Mouse (Mus musculus) intestine, embryonic 15.5 days (tissue): Measurements from ENCODE around the gene Tmem178b. TPM values are rescaled to one million over a fixed set of nuclear protein-coding genes. Genes with fewer than 3 reads are reported as not detected.

Experiments used
- ATAC-seq: fragments of 200-750 bp; cut with Nextera tagmentation; 2 replicates; pipeline ENCODE4 v1.8.0; 2017; ENCODE audit warnings: moderate TSS enrichment, moderate library complexity
- H3K27ac ChIP-seq: fragments of 300-500 bp; sonication (generic); 2 replicates; pipeline ENCODE4 v1.5.1; 2015; ENCODE audit warnings: mild to moderate bottlenecking, inconsistent platforms
- H3K27me3 ChIP-seq: fragments of 300-500 bp; sonication (generic); replicated peaks from 2 replicates; pipeline ENCODE4 v1.6.1; 2015; ENCODE audit warnings: inconsistent platforms
- H3K36me3 ChIP-seq: fragments of 300-500 bp; sonication (generic); 2 replicates; pipeline ENCODE4 v1.6.1; 2015; ENCODE audit warnings: inconsistent platforms
- H3K4me1 ChIP-seq: fragments of 300-500 bp; sonication (generic); replicated peaks from 2 replicates; pipeline ENCODE4 v1.6.1; 2015; ENCODE audit warnings: inconsistent platforms
- H3K4me2 ChIP-seq: fragments of 300-500 bp; sonication (generic); replicated peaks from 2 replicates; pipeline ENCODE4 v1.6.1; 2015; ENCODE audit warnings: mild to moderate bottlenecking, inconsistent platforms
- H3K4me3 ChIP-seq: fragments of 300-500 bp; sonication (generic); replicated peaks from 2 replicates; pipeline ENCODE4 v1.5.1; 2015; ENCODE audit warnings: inconsistent platforms
- H3K9ac ChIP-seq: fragments of 300-500 bp; sonication (generic); 2 replicates; pipeline ENCODE4 v1.6.1; 2015; ENCODE audit warnings: inconsistent platforms
- H3K9me3 ChIP-seq: fragments of 300-500 bp; sonication (generic); 2 replicates; pipeline ENCODE4 v1.6.1; 2016; ENCODE audit warnings: inconsistent platforms
- WGBS: fragments of 180-500 bp; shearing (Covaris S2); methylation state at CpG from one replicate; pipeline ENCODE4 v1.1.7; 2015; 5-methylcytosine and 5-hydroxymethylcytosine counted together
- polyA plus RNA-seq: library from polyadenylated mRNA; unstranded; fragments of >200 nt; fragmentation: Nextera tagmentation; extraction: Ambion mirVana; gene quantifications from 2 replicates; pipeline ENCODE4 v1.2.1, GENCODE M21; 2015

Tmem178b gene
- polyA plus RNA-seq, 1 experiment from 2014 or later, result 0.68 TPM

DNA sequence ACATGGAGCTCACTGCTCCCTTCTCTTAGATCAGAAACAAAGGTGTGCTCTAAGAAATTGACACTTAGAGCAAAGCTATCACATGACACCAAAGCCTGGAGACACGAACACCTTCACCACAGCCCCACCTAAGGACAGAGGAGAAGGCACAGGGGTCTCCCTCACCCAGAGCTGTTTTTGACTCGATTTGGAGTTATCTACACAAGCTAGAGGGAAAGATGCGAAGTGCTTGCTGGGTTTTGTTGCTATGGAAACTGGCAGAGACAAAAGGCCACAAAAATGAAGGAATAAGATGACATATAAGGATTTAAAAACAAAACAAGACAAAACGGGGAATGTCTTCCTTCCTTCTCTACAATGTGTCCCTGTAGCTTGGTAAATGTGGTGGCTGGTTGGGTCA is 248.4 kb downstream of the Tmem178b start:
- H3K36me3 ChIP-seq, result no peaks in the 10 kb centered on the region
- H3K27ac ChIP-seq, result no peak overlapping the region
- H3K4me1 ChIP-seq, result no peaks in the 10 kb centered on the region
- H3K27me3 ChIP-seq, result no peaks in the 10 kb centered on the region
- H3K9me3 ChIP-seq, result no peaks in the 10 kb centered on the region
- H3K4me2 ChIP-seq, result no peak overlapping the region
- H3K4me3 ChIP-seq, result no peak overlapping the region
- no peak for ATAC-seq
- WGBS, result 63% methylated on average over 4 of the region's 4 CpGs
- H3K9ac ChIP-seq, result no peak overlapping the region

DNA sequence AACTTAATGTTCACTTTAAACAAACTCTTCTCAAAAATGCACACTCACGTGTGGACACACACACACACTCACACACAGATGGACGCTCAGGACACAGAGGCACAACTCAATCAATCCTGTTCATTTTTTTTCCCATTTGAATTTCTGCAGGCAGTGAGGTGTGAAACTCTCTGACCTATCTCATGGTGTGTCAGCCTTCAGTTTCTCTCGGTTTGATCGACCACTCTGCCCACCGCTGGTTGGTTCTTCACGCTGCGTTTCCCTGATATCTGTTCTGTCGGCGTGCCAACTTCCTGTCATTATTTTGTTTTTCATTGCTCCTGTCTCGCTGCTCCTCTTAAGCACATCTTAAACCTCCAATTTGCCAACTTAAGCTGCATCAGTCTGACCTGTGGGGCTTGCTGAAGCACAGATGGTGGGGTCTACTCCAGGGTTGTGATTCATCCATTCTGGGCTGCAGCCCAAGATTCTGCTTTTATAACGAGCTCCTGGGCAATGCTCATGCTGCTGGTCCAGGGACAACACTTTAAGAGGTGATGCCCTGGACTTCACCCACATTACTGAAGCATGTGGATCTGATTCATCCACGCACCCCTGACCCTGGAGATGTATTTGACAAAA is 250.1 kb downstream of the Tmem178b start:
- 70% methylated on average over 12 of the region's 12 CpGs for WGBS
- H3K4me3 ChIP-seq, result no peak overlapping the region
- ATAC-seq, result no peak
- no peaks in the 10 kb centered on the region for H3K4me1 ChIP-seq
- no peaks in the 10 kb centered on the region for H3K9me3 ChIP-seq
- H3K27me3 ChIP-seq, result no peaks in the 10 kb centered on the region
- no peak overlapping the region for H3K9ac ChIP-seq
- no peak overlapping the region for H3K27ac ChIP-seq
- H3K36me3 ChIP-seq, result no peaks in the 10 kb centered on the region
- no peak overlapping the region for H3K4me2 ChIP-seq

DNA sequence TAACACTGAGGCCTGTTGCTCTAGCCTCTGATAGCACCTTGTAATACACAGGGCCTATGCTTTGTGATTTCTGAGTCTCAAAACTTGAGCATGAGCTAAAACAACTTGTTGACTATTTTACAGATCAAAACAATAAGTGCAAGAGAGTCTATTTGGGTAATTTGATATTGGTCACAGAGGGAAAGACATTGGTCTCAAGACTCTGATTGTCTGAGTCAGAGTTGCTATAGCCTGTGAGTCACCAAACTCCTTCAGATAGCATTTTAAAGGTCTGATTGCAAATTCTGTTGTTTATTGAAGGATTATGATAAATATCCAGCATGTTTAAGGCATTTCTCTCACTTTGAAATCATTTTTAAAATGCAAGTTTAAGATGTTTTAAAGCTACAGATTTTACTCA is 250.9 kb downstream of the Tmem178b start:
- H3K4me2 ChIP-seq, result no peak overlapping the region
- H3K9ac ChIP-seq, result no peak overlapping the region
- H3K4me3 ChIP-seq, result no peak overlapping the region
- H3K27ac ChIP-seq, result no peak overlapping the region
- H3K27me3 ChIP-seq, result no peaks in the 10 kb centered on the region
- H3K36me3 ChIP-seq, result no peaks in the 10 kb centered on the region
- ATAC-seq, result no peak
- no peaks in the 10 kb centered on the region for H3K4me1 ChIP-seq
- no peaks in the 10 kb centered on the region for H3K9me3 ChIP-seq

DNA sequence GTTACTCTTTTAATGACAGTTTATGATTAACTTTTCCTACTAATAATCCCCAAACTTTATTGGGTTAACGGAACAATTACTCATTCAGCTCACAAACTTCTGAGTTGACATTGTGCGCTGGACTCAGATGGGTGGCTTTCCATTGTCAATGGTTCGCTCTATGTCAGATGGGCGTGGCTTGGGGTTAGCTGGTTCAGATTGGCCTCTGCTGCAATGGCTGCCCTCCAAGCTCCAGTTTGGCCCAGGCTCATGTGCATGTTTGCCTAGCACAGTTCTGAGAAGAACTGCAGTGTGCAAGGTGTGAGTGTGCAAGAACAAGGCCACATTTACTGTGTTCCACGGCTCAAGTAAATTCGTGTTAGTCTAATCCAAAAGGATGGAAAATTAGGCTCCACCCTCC is 255.6 kb downstream of the Tmem178b start:
- Histone ChIP-seq H3K27me3 (no peaks in the 10 kb centered on the region), H3K4me3 (no peak overlapping the region), H3K4me1 (no peaks in the 10 kb centered on the region), H3K36me3 (no peaks in the 10 kb centered on the region), H3K9me3 (no peaks in the 10 kb centered on the region), H3K4me2 (no peak overlapping the region), H3K9ac (no peak overlapping the region), H3K27ac (no peak overlapping the region)
- no peak for ATAC-seq
- WGBS, result 81% methylated on average over 6 of the region's 6 CpGs

DNA sequence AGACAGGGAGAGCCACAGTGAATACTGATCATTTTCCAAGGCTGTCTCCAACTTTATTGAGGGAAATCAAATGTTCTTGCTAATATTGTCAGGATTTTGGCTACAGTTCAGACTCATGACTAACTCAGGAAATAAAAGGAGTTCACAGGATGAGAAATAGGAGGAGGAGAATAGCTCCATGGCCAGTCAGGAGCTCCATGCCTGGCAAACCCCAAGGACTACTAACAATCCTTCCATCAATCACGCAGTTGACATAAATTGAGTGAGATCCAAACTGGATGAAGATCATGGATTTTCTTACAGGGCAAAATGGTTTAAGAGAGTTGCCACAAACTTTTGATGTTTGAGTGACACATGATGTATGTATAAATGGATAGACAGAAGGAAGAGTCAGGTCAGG is 258.9 kb downstream of the Tmem178b start:
- H3K9ac ChIP-seq, result no peak overlapping the region
- H3K4me1 ChIP-seq, result no peaks in the 10 kb centered on the region
- H3K9me3 ChIP-seq, result no peaks in the 10 kb centered on the region
- WGBS, result 98% methylated on average over 1 of the region's 1 CpGs
- no peak overlapping the region for H3K4me2 ChIP-seq
- H3K4me3 ChIP-seq, result no peak overlapping the region
- no peak overlapping the region for H3K27ac ChIP-seq
- H3K36me3 ChIP-seq, result no peaks in the 10 kb centered on the region
- no peaks in the 10 kb centered on the region for H3K27me3 ChIP-seq
- no peak for ATAC-seq

DNA sequence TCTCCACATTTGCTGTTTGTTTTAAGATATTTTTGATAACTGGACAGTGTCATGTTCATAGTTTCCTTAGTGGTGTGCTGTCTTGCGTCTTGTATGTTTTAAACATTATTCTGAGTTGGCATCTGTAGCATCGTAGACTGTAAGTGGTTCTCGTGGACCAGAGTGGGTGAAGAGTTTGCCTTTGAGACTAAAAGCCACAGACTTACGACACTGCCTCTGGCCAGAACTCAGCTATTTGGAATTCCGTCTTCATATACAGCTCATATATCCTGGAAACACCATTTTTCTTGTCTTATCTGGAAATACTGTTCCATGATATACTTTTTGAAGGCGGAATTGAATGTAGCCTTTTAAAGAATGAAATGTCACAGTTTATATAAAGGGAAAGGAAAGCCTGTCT is 260.4 kb downstream of the Tmem178b start:
- WGBS, result 60% methylated on average over 6 of the region's 6 CpGs
- H3K4me1 ChIP-seq, result no peaks in the 10 kb centered on the region

DNA sequence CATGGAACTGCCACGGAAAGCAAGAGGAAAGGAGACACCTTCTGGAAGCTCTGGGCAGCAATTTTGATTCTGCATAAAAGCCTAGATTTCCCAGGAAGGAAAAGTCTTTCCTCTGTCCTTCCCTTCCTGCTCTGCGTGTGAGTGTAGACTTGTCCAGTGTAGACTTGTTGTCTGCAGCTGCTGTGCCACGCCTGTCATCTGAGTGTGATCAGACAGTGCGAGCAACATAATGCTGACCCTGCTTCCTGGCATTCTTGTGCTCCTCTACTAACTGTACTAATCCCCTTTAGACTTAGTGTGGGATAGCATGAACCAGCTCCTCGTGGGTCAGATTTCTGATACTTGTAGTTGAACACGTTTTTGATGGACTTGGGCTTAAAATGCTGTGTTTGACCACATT is 262.6 kb downstream of the Tmem178b start:
- H3K4me2 ChIP-seq, result no peak overlapping the region
- no peak for ATAC-seq
- H3K27ac ChIP-seq, result no peak overlapping the region
- no peaks in the 10 kb centered on the region for H3K27me3 ChIP-seq
- H3K36me3 ChIP-seq, result no peaks in the 10 kb centered on the region
- H3K9me3 ChIP-seq, result no peaks in the 10 kb centered on the region
- no peaks in the 10 kb centered on the region for H3K4me1 ChIP-seq
- H3K4me3 ChIP-seq, result no peak overlapping the region
- H3K9ac ChIP-seq, result no peak overlapping the region
- WGBS, result 80% methylated on average over 6 of the region's 6 CpGs

More for the DNA sequence above, 260.4 kb downstream of the Tmem178b start:
- H3K36me3 ChIP-seq, result no peaks in the 10 kb centered on the region
- no peak for ATAC-seq
- no peak overlapping the region for H3K4me2 ChIP-seq
- H3K9ac ChIP-seq, result no peak overlapping the region
- H3K9me3 ChIP-seq, result no peaks in the 10 kb centered on the region
- H3K27me3 ChIP-seq, result no peaks in the 10 kb centered on the region
- no peak overlapping the region for H3K27ac ChIP-seq
- no peak overlapping the region for H3K4me3 ChIP-seq

DNA sequence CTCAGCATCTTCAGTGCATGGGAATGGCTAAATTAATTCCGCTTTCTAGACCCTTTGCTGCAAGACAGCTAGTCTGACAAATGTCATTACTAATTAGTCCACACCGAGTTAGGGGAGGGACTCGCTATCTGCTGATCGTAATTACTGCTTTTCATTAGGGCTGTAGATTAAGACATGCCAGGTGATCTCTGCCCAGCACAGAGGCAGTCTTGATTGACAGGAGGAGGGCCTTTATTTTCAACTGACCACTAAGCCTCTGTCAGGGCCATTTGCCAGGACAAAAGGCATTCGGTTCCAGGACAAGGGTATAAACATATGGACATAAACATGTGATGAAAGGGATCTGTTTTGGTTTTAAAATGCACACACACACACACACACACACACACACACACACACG is 264.3 kb downstream of the Tmem178b start:
- H3K4me2 ChIP-seq, result no peak overlapping the region
- no peaks in the 10 kb centered on the region for H3K27me3 ChIP-seq
- 79% methylated on average over 6 of the region's 6 CpGs for WGBS
- ATAC-seq, result no peak
- H3K9me3 ChIP-seq, result no peaks in the 10 kb centered on the region
- no peak overlapping the region for H3K27ac ChIP-seq
- no peak overlapping the region for H3K4me3 ChIP-seq
- no peaks in the 10 kb centered on the region for H3K4me1 ChIP-seq
- H3K36me3 ChIP-seq, result no peaks in the 10 kb centered on the region
- no peak overlapping the region for H3K9ac ChIP-seq

DNA sequence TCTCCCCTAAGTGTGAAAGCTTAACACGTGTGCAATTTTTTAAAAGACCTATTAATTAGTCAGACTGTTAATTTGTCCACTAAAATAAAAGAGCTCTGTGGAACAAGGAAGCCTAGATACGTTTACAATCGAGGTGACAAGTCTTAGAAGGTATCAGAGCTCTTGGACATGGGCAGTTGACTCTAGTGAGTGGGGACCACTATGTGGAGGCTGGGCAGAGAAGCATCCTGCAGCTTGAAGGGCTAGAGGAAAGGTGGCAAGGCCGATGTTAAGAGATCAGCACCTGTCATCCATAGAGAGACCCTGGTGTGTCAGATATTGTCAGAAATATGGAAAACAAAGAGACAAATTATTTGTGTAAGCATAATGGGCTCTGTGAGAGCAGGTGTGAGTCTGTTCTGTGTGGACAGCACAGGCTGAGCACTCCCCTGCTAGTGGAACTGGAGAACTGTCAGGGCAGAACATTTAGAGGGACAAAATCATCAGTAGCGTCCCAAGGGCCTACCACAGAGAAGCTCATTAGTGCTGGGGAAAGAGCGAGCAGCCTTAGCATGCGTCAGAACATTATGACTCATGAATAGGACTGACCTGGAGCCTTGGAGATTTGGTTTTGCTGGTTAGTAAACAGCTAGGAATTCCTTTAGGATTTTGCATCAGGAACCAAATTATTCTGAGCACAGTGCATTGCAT is 264.9 kb downstream of the Tmem178b start:
- Histone ChIP-seq H3K4me3 (no peak overlapping the region), H3K4me1 (no peaks in the 10 kb centered on the region), H3K9ac (no peak overlapping the region), H3K27me3 (no peaks in the 10 kb centered on the region), H3K36me3 (no peaks in the 10 kb centered on the region), H3K27ac (no peak overlapping the region), H3K9me3 (no peaks in the 10 kb centered on the region), H3K4me2 (no peak overlapping the region)
- 84% methylated on average over 7 of the region's 7 CpGs for WGBS
- ATAC-seq, result no peak

DNA sequence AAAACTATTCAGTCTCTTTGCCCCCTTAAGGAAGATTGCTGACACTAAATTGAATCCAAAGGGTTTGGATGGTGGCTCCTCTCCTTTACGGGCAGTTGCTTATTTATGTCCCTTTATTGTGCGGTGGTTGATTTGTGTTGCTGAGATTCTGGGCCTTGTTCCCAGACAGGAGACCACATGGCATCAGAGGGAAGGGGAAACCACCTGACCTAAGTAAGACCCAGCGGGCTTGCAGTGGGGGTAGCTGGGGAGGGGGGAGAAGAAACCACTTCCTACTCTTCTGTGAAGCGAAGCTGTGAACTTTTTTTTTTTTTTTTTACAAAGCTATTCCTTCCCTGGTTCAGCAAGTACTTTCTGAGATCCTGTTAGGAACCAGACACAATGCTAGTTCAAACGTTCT is 269.5 kb downstream of the Tmem178b start:
- ATAC-seq, result no peak

DNA sequence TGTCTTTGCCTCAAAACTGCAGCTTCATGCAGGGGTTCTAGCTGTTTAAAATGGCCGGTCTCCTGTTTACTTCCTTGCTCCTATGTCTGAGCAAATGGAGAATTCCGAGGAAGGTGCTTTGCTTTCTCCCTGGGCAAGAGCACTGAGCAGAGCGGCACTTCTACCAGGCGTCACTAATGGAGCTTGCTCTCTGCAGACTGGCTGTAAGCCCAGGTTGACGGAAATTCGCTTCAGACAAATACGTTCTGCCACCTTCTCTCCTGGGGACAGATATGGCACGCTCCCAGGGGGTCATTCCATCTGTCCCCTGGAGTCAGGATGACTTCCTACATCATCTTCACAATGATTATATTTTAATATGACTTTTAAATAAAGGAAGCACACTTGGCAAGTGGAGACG is 271.3 kb downstream of the Tmem178b start:
- H3K36me3 ChIP-seq, result no peaks in the 10 kb centered on the region
- no peak overlapping the region for H3K4me3 ChIP-seq
- no peaks in the 10 kb centered on the region for H3K9me3 ChIP-seq
- H3K9ac ChIP-seq, result no peak overlapping the region
- no peaks in the 10 kb centered on the region for H3K4me1 ChIP-seq
- H3K4me2 ChIP-seq, result no peak overlapping the region
- no peaks in the 10 kb centered on the region for H3K27me3 ChIP-seq
- H3K27ac ChIP-seq, result no peak overlapping the region
- no peak for ATAC-seq
- 68% methylated on average over 9 of the region's 9 CpGs for WGBS

More for the DNA sequence above, 269.5 kb downstream of the Tmem178b start:
- Histone ChIP-seq H3K9ac (no peak overlapping the region), H3K36me3 (no peaks in the 10 kb centered on the region), H3K4me3 (no peak overlapping the region), H3K9me3 (no peaks in the 10 kb centered on the region), H3K4me1 (no peaks in the 10 kb centered on the region), H3K4me2 (no peak overlapping the region), H3K27ac (no peak overlapping the region), H3K27me3 (no peaks in the 10 kb centered on the region)
- 37% methylated on average over 5 of the region's 5 CpGs for WGBS

DNA sequence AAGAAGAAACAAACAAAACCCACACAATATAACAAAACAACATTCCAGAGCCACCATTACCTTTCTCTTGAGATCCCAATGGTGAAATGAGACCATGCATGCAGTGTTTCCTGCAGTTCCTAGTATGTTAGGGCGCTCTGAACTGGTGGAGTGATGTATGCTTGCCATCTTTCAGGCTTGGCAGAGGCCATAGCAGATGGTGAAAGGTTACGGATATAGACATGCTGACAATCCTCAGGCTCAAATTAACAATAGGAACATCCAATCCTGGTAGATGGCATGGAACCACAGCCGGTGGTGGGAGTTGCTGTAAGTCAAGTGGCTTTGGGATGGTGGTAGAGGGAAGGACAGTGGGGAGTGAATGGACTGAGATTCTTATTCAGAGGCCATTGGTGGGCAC is 272.5 kb downstream of the Tmem178b start:
- ATAC-seq, result no peak
- WGBS, result 91% methylated on average over 3 of the region's 3 CpGs

DNA sequence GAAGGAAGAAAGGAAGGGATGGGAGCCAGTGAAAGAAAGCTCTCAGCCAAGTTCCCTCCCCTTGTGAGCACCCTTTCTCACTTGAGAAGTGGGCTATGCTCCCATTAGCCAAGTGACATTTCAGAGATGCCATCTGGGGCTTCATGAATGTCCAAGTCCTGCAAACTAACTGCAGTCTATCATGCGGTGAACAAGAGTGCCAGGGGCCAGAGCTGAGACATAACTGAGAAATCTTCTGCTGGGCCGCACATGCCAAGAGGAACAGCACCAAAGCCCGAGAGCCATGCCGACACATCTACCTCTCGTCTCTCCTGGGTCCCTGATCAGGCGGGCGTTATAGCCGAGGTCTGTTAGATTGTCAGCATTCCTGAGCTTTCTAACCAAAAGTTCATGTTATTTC is 279.2 kb downstream of the Tmem178b start:
- no peak for ATAC-seq
- Histone ChIP-seq H3K4me1 (no peaks in the 10 kb centered on the region), H3K27ac (no peak overlapping the region), H3K4me2 (no peak overlapping the region), H3K9ac (no peak overlapping the region), H3K36me3 (no peaks in the 10 kb centered on the region), H3K9me3 (no peaks in the 10 kb centered on the region), H3K27me3 (no peaks in the 10 kb centered on the region), H3K4me3 (no peak overlapping the region)
- 90% methylated on average over 8 of the region's 8 CpGs for WGBS

More for the DNA sequence above, 272.5 kb downstream of the Tmem178b start:
- no peak overlapping the region for H3K4me2 ChIP-seq
- no peak overlapping the region for H3K4me3 ChIP-seq
- H3K36me3 ChIP-seq, result no peaks in the 10 kb centered on the region
- no peaks in the 10 kb centered on the region for H3K4me1 ChIP-seq
- no peak overlapping the region for H3K9ac ChIP-seq
- no peaks in the 10 kb centered on the region for H3K27me3 ChIP-seq
- no peaks in the 10 kb centered on the region for H3K9me3 ChIP-seq
- no peak overlapping the region for H3K27ac ChIP-seq
